Mouse (Mus musculus): ENCODE data around the gene Lims1. TPM values are rescaled to one million over a fixed set of nuclear protein-coding genes. Genes with fewer than 3 reads are reported as not detected.
A peak's percentile ranks its signal among the peaks of the same experiment; 100 is the strongest.

Gene Lims1
- polyA plus RNA-seq, 1 experiment = 23.0 TPM

- Histone ChIP-seq H3ac (ENCODE audit: control insufficient read depth, insufficient read length) (no peak overlapping the region), H3K79me2 (ENCODE audit: control insufficient read depth, insufficient read depth) (peaks cover 100% of the 10 kb centered on the region), H3K36me3 (ENCODE audit: control insufficient read depth, insufficient read depth) (no peaks in the 10 kb centered on the region), H3K4me2 (ENCODE audit: low read depth) (peak overlapping the region; percentile 36), H3K27me3 (ENCODE audit: control insufficient read depth, insufficient read depth, insufficient read length) (no peaks in the 10 kb centered on the region), H3K4me3 (no peak overlapping the region)
- TF ChIP-seq MAX (IDR thresholded peaks at IDR 0.05; ENCODE audit: low read depth) = no peak
- no peak for TF ChIP-seq E2F4 (IDR thresholded peaks at IDR 0.05; ENCODE audit: insufficient read depth)
- no peak for TF ChIP-seq POLR2A (IDR thresholded peaks at IDR 0.05; ENCODE audit: insufficient read length, low read depth)
- TF ChIP-seq MYOG (IDR thresholded peaks at IDR 0.05; ENCODE audit: control insufficient read depth in 1 of 3, insufficient read depth in 1 of 3, insufficient read length in 2 of 3, low read depth in 2 of 3) = peak in 2 of 3 experiments; percentile 15 to 70
- TF ChIP-seq MYOD1 (IDR thresholded peaks at IDR 0.05; ENCODE audit: control insufficient read depth in 1 of 3, insufficient read length in 2 of 3, low read depth in 2 of 3) = peak in 2 of 3 experiments; percentile 34 to 73
- no peak for TF ChIP-seq REST (IDR thresholded peaks at IDR 0.05; ENCODE audit: insufficient read depth, insufficient read length)
- TF ChIP-seq TCF12 (IDR thresholded peaks at IDR 0.05; ENCODE audit: insufficient read depth, poor library complexity, severe bottlenecking) = no peak
Observed at GRCm38 (mm10) chr10:58341685-58342084, 18.4 kb downstream of the Lims1 start.

GRCm38 (mm10) chr10:58342199-58342598 is 18.9 kb downstream of the Lims1 start:
- TF ChIP-seq SRF (IDR thresholded peaks at IDR 0.05; ENCODE audit: control insufficient read depth, insufficient read length, low read depth) (no peak), MYOD1 (IDR thresholded peaks at IDR 0.05; ENCODE audit: control insufficient read depth in 1 of 3, insufficient read length in 2 of 3, low read depth in 2 of 3) (no peak), MYOG (IDR thresholded peaks at IDR 0.05; ENCODE audit: control insufficient read depth in 1 of 3, insufficient read depth in 1 of 3, insufficient read length in 2 of 3, low read depth in 2 of 3) (no peak), USF1 (IDR thresholded peaks at IDR 0.05; ENCODE audit: low read depth) (no peak), POLR2AphosphoS2 (IDR thresholded peaks at IDR 0.05; ENCODE audit: insufficient read length, low read depth) (no peak), POLR2A (IDR thresholded peaks at IDR 0.05; ENCODE audit: insufficient read length, low read depth) (no peak), TCF12 (IDR thresholded peaks at IDR 0.05; ENCODE audit: insufficient read depth, poor library complexity, severe bottlenecking) (no peak), CEBPB (IDR thresholded peaks at IDR 0.05; ENCODE audit: insufficient read depth, poor library complexity, severe bottlenecking) (no peak), E2F4 (IDR thresholded peaks at IDR 0.05; ENCODE audit: insufficient read depth) (no peak), REST (IDR thresholded peaks at IDR 0.05; ENCODE audit: insufficient read depth, insufficient read length) (no peak), TCF3 (IDR thresholded peaks at IDR 0.05; ENCODE audit: insufficient read length, low read depth) (no peak), MAX (IDR thresholded peaks at IDR 0.05; ENCODE audit: low read depth) (no peak)
- no peak overlapping the region for H3ac ChIP-seq (ENCODE audit: control insufficient read depth, insufficient read length)
- H3K4me2 ChIP-seq (ENCODE audit: low read depth) = peak overlapping the region; percentile 36
- H3K79me2 ChIP-seq (ENCODE audit: control insufficient read depth, insufficient read depth) = peaks cover 100% of the 10 kb centered on the region
- H3K27me3 ChIP-seq (ENCODE audit: control insufficient read depth, insufficient read depth, insufficient read length) = no peaks in the 10 kb centered on the region
- no peaks in the 10 kb centered on the region for H3K36me3 ChIP-seq (ENCODE audit: control insufficient read depth, insufficient read depth)
- no peak overlapping the region for H3K4me3 ChIP-seq

- H3K4me2 ChIP-seq (ENCODE audit: low read depth) = no peak overlapping the region
- H3ac ChIP-seq (ENCODE audit: control insufficient read depth, insufficient read length) = no peak overlapping the region
- no peak overlapping the region for H3K4me3 ChIP-seq
- peaks cover 99% of the 10 kb centered on the region for H3K79me2 ChIP-seq (ENCODE audit: control insufficient read depth, insufficient read depth)
- H3K27me3 ChIP-seq (ENCODE audit: control insufficient read depth, insufficient read depth, insufficient read length) = no peaks in the 10 kb centered on the region
- TF ChIP-seq MAX (IDR thresholded peaks at IDR 0.05; ENCODE audit: low read depth) (no peak), TCF3 (IDR thresholded peaks at IDR 0.05; ENCODE audit: insufficient read length, low read depth) (no peak), USF1 (IDR thresholded peaks at IDR 0.05; ENCODE audit: low read depth) (no peak)
- H3K36me3 ChIP-seq (ENCODE audit: control insufficient read depth, insufficient read depth) = peaks cover 4% of the 10 kb centered on the region
Observed at GRCm38 (mm10) chr10:58343552-58343951, 20.3 kb downstream of the Lims1 start.

- Histone ChIP-seq H3ac (ENCODE audit: control insufficient read depth, insufficient read length) (no peak overlapping the region), H3K4me3 (no peak overlapping the region), H3K79me2 (ENCODE audit: control insufficient read depth, insufficient read depth) (peaks cover 97% of the 10 kb centered on the region)
Observed at GRCm38 (mm10) chr10:58350600-58350999, 27.3 kb downstream of the Lims1 start.

GRCm38 (mm10) chr10:58351670-58352069 is 28.4 kb downstream of the Lims1 start:
- H3K79me2 ChIP-seq (ENCODE audit: control insufficient read depth, insufficient read depth) = peaks cover 97% of the 10 kb centered on the region
- peaks cover 7% of the 10 kb centered on the region for H3K36me3 ChIP-seq (ENCODE audit: control insufficient read depth, insufficient read depth)
- peak overlapping the region; percentile 70 for H3K4me2 ChIP-seq (ENCODE audit: low read depth)
- H3ac ChIP-seq (ENCODE audit: control insufficient read depth, insufficient read length) = no peak overlapping the region
- no peaks in the 10 kb centered on the region for H3K27me3 ChIP-seq (ENCODE audit: control insufficient read depth, insufficient read depth, insufficient read length)
- no peak overlapping the region for H3K4me3 ChIP-seq
- TF ChIP-seq USF1 (IDR thresholded peaks at IDR 0.05; ENCODE audit: low read depth) = no peak
- no peak for TF ChIP-seq MYOD1 (IDR thresholded peaks at IDR 0.05; ENCODE audit: control insufficient read depth in 1 of 3, insufficient read length in 2 of 3, low read depth in 2 of 3)
- no peak for TF ChIP-seq MAX (IDR thresholded peaks at IDR 0.05; ENCODE audit: low read depth)
- no peak for TF ChIP-seq E2F4 (IDR thresholded peaks at IDR 0.05; ENCODE audit: insufficient read depth)
- TF ChIP-seq CEBPB (IDR thresholded peaks at IDR 0.05; ENCODE audit: insufficient read depth, poor library complexity, severe bottlenecking) = no peak
- no peak for TF ChIP-seq REST (IDR thresholded peaks at IDR 0.05; ENCODE audit: insufficient read depth, insufficient read length)
- TF ChIP-seq POLR2AphosphoS2 (IDR thresholded peaks at IDR 0.05; ENCODE audit: insufficient read length, low read depth) = no peak
- no peak for TF ChIP-seq POLR2A (IDR thresholded peaks at IDR 0.05; ENCODE audit: insufficient read length, low read depth)
- TF ChIP-seq MYOG (IDR thresholded peaks at IDR 0.05; ENCODE audit: control insufficient read depth in 1 of 3, insufficient read depth in 1 of 3, insufficient read length in 2 of 3, low read depth in 2 of 3) = no peak
- no peak for TF ChIP-seq TCF12 (IDR thresholded peaks at IDR 0.05; ENCODE audit: insufficient read depth, poor library complexity, severe bottlenecking)
- no peak for TF ChIP-seq SRF (IDR thresholded peaks at IDR 0.05; ENCODE audit: control insufficient read depth, insufficient read length, low read depth)
- no peak for TF ChIP-seq TCF3 (IDR thresholded peaks at IDR 0.05; ENCODE audit: insufficient read length, low read depth)

More at GRCm38 (mm10) chr10:58350600-58350999, 27.3 kb downstream of the Lims1 start:
- TF ChIP-seq TCF3 (IDR thresholded peaks at IDR 0.05; ENCODE audit: insufficient read length, low read depth) = peak; percentile 14
- TF ChIP-seq SRF (IDR thresholded peaks at IDR 0.05; ENCODE audit: control insufficient read depth, insufficient read length, low read depth) = no peak
- TF ChIP-seq CEBPB (IDR thresholded peaks at IDR 0.05; ENCODE audit: insufficient read depth, poor library complexity, severe bottlenecking) = no peak
- TF ChIP-seq MYOD1 (IDR thresholded peaks at IDR 0.05; ENCODE audit: control insufficient read depth in 1 of 3, insufficient read length in 2 of 3, low read depth in 2 of 3) = peak in 2 of 3 experiments; percentile 60 to 87
- no peak for TF ChIP-seq E2F4 (IDR thresholded peaks at IDR 0.05; ENCODE audit: insufficient read depth)
- no peak for TF ChIP-seq MAX (IDR thresholded peaks at IDR 0.05; ENCODE audit: low read depth)
- TF ChIP-seq TCF12 (IDR thresholded peaks at IDR 0.05; ENCODE audit: insufficient read depth, poor library complexity, severe bottlenecking) = peak; percentile 63
- peak in 2 of 3 experiments; percentile 47 to 64 for TF ChIP-seq MYOG (IDR thresholded peaks at IDR 0.05; ENCODE audit: control insufficient read depth in 1 of 3, insufficient read depth in 1 of 3, insufficient read length in 2 of 3, low read depth in 2 of 3)
- peaks cover 4% of the 10 kb centered on the region for H3K36me3 ChIP-seq (ENCODE audit: control insufficient read depth, insufficient read depth)
- peak overlapping the region; percentile 70 for H3K4me2 ChIP-seq (ENCODE audit: low read depth)
- H3K27me3 ChIP-seq (ENCODE audit: control insufficient read depth, insufficient read depth, insufficient read length) = no peaks in the 10 kb centered on the region
